Mouse (Mus musculus) heart, embryonic 12.5 days (tissue): ENCODE results near the gene Rdh7. TPM values are rescaled to one million over a fixed set of nuclear protein-coding genes. Genes with fewer than 3 reads are reported as not detected.
"Not testable (repeated sequence)": the region's sequence is repeated elsewhere in the genome, so short reads cannot be mapped to it uniquely, and the experiment has no call there.

ENCODE experiments used
- ATAC-seq: fragments of 200-750 bp; cut with Nextera tagmentation; 2 replicates; pipeline ENCODE4 v1.8.0; 2017; ENCODE audit warnings: moderate TSS enrichment, moderate library complexity; ENCODE audit not compliant: insufficient number of reproducible peaks, low FRiP score
- H3K27ac ChIP-seq: fragments of 300-500 bp; sonication (generic); 2 replicates; pipeline ENCODE4 v1.5.1; 2016; ENCODE audit warnings: mild to moderate bottlenecking, moderate library complexity; ENCODE audit not compliant: poor library complexity, severe bottlenecking
- H3K27me3 ChIP-seq: fragments of 300-500 bp; sonication (generic); replicated peaks from 2 replicates; pipeline ENCODE4 v1.6.1; 2016; ENCODE audit warnings: mild to moderate bottlenecking, moderate library complexity
- H3K36me3 ChIP-seq: fragments of 300-500 bp; sonication (generic); 2 replicates; pipeline ENCODE4 v1.6.1; 2016; ENCODE audit warnings: mild to moderate bottlenecking, moderate library complexity
- H3K4me1 ChIP-seq: fragments of 300-500 bp; sonication (generic); replicated peaks from 2 replicates; pipeline ENCODE4 v1.6.1; 2016; ENCODE audit warnings: mild to moderate bottlenecking
- H3K4me2 ChIP-seq: fragments of 300-500 bp; sonication (generic); 2 replicates; pipeline ENCODE4 v1.6.1; 2016; ENCODE audit warnings: mild to moderate bottlenecking, moderate library complexity
- H3K4me3 ChIP-seq: fragments of 300-500 bp; sonication (generic); 2 replicates; pipeline ENCODE4 v1.5.1; 2016; ENCODE audit warnings: mild to moderate bottlenecking
- H3K9ac ChIP-seq: fragments of 300-500 bp; sonication (generic); 2 replicates; pipeline ENCODE4 v1.6.1; 2016; ENCODE audit warnings: mild to moderate bottlenecking, moderate library complexity
- H3K9me3 ChIP-seq: fragments of 300-500 bp; sonication (generic); replicated peaks from 2 replicates; pipeline ENCODE4 v1.6.1; 2016; ENCODE audit warnings: mild to moderate bottlenecking, moderate library complexity
- WGBS: fragments of 180-500 bp; shearing (Covaris S2); methylation state at CpG from one replicate; pipeline ENCODE4 v1.1.7; 2016; 5-methylcytosine and 5-hydroxymethylcytosine counted together
- polyA plus RNA-seq: library from polyadenylated mRNA; unstranded; fragments of >200 nt; fragmentation: Nextera tagmentation; extraction: Ambion mirVana; gene quantifications from 2 replicates; pipeline ENCODE4 v1.2.1, GENCODE M21; 2016

Rdh7 gene
- polyA plus RNA-seq, 1 experiment from 2014 or later: not detected

- Histone ChIP-seq H3K27me3 (no peaks in the 10 kb centered on the region), H3K4me1 (no peaks in the 10 kb centered on the region), H3K36me3 (no peaks in the 10 kb centered on the region), H3K9me3 (peaks cover 7% of the 10 kb centered on the region), H3K9ac (no peak within 1 kb of the TSS), H3K4me3 (no peak within 1 kb of the TSS), H3K4me2 (no peak within 1 kb of the TSS), H3K27ac (no peak within 1 kb of the TSS)
- 88% methylated on average over 1 of the region's 1 CpGs for WGBS
- no peak for ATAC-seq
These were observed 39.0 kb downstream of the Rdh7 start, which contains the start of gene Rdh19 for GRCm38 (mm10) chr10:127849628-127850027. Gene Rdh19, plus strand, starts transcription at chr10:127849928.

DNA sequence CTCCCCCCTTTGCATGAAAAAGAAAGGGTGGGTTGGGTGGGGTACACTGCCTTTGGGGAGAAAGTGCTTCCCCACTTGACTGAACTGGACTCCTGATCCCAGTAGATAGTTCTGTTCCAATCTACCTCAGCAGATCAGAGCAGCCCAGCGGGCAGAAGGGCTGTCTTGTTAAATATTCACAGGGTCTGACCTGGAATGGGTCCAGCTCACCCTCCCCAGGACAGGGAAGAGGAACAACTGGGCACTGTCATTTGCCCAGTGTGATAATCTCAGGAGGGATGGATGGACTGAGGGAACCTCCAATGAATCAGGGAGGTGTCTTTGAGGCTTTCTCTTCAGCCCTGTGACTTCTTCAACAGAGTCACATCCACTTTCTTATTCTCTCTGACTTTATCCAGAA is 40.5 kb downstream of the Rdh7 start:
- no peak overlapping the region for H3K9ac ChIP-seq
- H3K4me1 ChIP-seq: no peaks in the 10 kb centered on the region
- 84% methylated on average over 1 of the region's 1 CpGs for WGBS
- no peaks in the 10 kb centered on the region for H3K27me3 ChIP-seq
- no peak for ATAC-seq
- no peaks in the 10 kb centered on the region for H3K36me3 ChIP-seq
- H3K4me3 ChIP-seq: no peak overlapping the region
- peaks cover 7% of the 10 kb centered on the region for H3K9me3 ChIP-seq
- no peak overlapping the region for H3K27ac ChIP-seq
- no peak overlapping the region for H3K4me2 ChIP-seq

GRCm38 (mm10) chr10:127845945-127846344 is 42.7 kb downstream of the Rdh7 start:
- H3K4me2 ChIP-seq, H3K4me3 ChIP-seq, H3K36me3 ChIP-seq, H3K9me3 ChIP-seq, H3K27ac ChIP-seq, H3K9ac ChIP-seq, H3K4me1 ChIP-seq, H3K27me3 ChIP-seq, ATAC-seq: not testable (repeated sequence)
- WGBS: 87% methylated on average over 5 of the region's 5 CpGs

DNA sequence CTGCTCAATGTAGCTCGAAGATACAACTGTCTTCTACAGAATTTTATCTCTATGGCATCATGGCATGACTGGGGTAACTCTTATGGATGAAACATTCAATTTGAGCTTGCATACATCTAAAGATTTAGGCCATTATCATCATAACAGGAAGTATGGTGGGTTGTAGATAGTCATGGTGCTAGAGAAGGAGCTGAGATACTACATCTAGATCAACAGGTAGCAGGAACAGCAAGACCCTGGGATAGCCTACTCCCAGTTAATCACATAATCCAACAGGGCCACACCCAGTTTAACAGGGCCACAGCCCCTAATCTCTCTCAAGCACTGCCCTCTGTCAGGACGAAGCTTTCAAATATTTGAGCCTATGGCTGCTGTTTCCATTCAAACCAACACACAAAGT is 47.8 kb downstream of the Rdh7 start:
- no peaks in the 10 kb centered on the region for H3K27me3 ChIP-seq
- 43% methylated on average over 2 of the region's 2 CpGs for WGBS
- H3K27ac ChIP-seq: no peak overlapping the region
- H3K4me1 ChIP-seq: no peaks in the 10 kb centered on the region
- H3K4me2 ChIP-seq: no peak overlapping the region
- ATAC-seq: no peak
- peaks cover 13% of the 10 kb centered on the region; the same call in 1 of the 2 replicates for H3K9me3 ChIP-seq
- H3K4me3 ChIP-seq: no peak overlapping the region
- H3K9ac ChIP-seq: no peak overlapping the region
- no peaks in the 10 kb centered on the region for H3K36me3 ChIP-seq

DNA sequence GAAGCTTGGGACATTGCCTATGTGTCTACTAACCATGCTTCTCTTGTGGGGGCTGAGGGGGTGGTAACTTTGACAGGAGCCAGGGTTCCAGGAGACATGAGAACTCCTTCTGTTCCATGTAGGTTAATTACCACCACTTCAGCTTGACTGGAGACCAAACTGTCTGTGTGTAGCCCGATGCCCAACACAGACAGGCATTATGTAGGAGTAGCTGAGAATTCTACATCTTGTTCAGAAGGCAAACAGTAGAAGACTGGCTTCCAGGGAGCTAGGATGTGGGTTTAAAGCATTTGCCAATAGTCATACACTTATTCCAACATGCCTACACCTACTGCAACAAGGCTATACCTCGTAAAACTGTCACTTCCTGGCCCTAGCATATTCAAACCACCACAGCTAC is 50.1 kb downstream of the Rdh7 start:
- no peaks in the 10 kb centered on the region for H3K27me3 ChIP-seq
- ATAC-seq: no peak
- no peak overlapping the region for H3K4me2 ChIP-seq
- H3K36me3 ChIP-seq: no peaks in the 10 kb centered on the region
- no peak overlapping the region for H3K4me3 ChIP-seq
- peaks cover 13% of the 10 kb centered on the region; the same call in 1 of the 2 replicates for H3K9me3 ChIP-seq
- H3K4me1 ChIP-seq: no peaks in the 10 kb centered on the region
- no peak overlapping the region for H3K9ac ChIP-seq
- no peak overlapping the region for H3K27ac ChIP-seq
- WGBS: 72% methylated on average over 2 of the region's 2 CpGs

DNA sequence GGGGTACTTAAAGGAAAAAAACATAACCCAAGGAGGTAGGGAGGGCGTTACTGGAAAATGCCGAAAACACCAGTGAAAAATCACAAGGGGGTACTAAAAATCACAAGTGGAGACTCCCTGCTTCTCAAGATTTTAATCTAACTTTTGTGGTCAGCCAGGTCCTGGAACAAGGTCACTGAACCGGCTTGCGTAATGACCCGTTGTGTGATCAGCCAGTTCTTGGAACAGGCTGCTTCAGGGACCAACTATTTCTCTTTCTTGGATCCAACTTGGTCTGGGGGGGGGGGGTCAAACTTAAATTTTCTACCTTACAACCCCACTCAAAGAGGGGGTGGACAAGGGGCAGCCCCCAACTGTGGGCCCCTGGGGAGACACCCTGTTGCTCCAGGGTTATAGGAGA is 50.8 kb downstream of the Rdh7 start:
- ATAC-seq, H3K4me2 ChIP-seq, H3K27ac ChIP-seq, H3K27me3 ChIP-seq, H3K4me1 ChIP-seq, H3K9ac ChIP-seq, H3K4me3 ChIP-seq, H3K36me3 ChIP-seq: not testable (repeated sequence)
- WGBS: 90% methylated on average over 5 of the region's 5 CpGs
- H3K9me3 ChIP-seq: peaks cover 13% of the 10 kb centered on the region; the same call in 1 of the 2 replicates

GRCm38 (mm10) chr10:127835292-127835691 is 53.3 kb downstream of the Rdh7 start:
- Histone ChIP-seq H3K9ac (no peak overlapping the region), H3K4me3 (no peak overlapping the region), H3K27ac (no peak overlapping the region), H3K36me3 (no peaks in the 10 kb centered on the region), H3K9me3 (peaks cover 13% of the 10 kb centered on the region; the same call in 1 of the 2 replicates), H3K4me2 (no peak overlapping the region), H3K27me3 (no peaks in the 10 kb centered on the region), H3K4me1 (no peaks in the 10 kb centered on the region)
- no peak for ATAC-seq
- 67% methylated on average over 5 of the region's 5 CpGs for WGBS

DNA sequence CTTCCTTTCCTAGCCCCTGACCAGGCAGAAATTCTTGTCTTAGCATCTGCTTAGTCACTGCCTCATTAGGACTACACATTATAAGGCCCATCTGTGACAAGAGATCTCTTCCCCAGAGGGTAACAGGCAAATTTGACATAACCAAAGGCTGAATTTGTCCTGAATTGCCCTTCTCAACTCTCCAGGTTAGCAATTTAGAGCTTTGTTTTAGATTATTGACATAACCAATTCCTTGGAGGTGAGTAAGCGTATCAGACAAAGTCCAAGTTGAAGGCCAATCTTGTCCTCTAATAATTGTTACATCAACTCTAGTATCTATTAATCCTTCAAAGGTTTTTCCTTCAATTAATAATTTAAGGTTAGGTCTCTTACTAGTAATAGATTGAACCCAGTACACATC is 54.4 kb downstream of the Rdh7 start:
- not testable (repeated sequence) for H3K27me3 ChIP-seq, H3K36me3 ChIP-seq, H3K27ac ChIP-seq, H3K4me2 ChIP-seq, H3K9ac ChIP-seq, ATAC-seq, H3K4me3 ChIP-seq, H3K4me1 ChIP-seq
- WGBS: 89% methylated on average over 1 of the region's 1 CpGs
- peaks cover 13% of the 10 kb centered on the region; the same call in 1 of the 2 replicates for H3K9me3 ChIP-seq

Other genes starting within 250 kb of the Rdh7 start
- 27.8 and 28.2 TPM in 2 replicates for gene Stat6, start 245.8 kb downstream of the Rdh7 start, polyA plus RNA-seq
- 8.9 and 9.2 TPM in 2 replicates for gene Nemp1, start 221.9 kb downstream of the Rdh7 start, polyA plus RNA-seq
- 13.4 and 13.7 TPM in 2 replicates for gene Nab2, start 220.2 kb downstream of the Rdh7 start, polyA plus RNA-seq
- gene Myo1a, start 183.6 kb downstream of the Rdh7 start, polyA plus RNA-seq: 0.22 and 0.32 TPM in 2 replicates
- 4.4 and 16.9 TPM in 2 replicates for gene Tac2, start 164.3 kb downstream of the Rdh7 start, polyA plus RNA-seq
- gene Zbtb39, start 149.3 kb downstream of the Rdh7 start, polyA plus RNA-seq: 2.5 TPM in 2 replicates
- gene Gpr182, start 137.1 kb downstream of the Rdh7 start, polyA plus RNA-seq: 22.2 and 23.4 TPM in 2 replicates
- not detected in 2 replicates for gene Rdh1, start 129.1 kb downstream of the Rdh7 start, polyA plus RNA-seq
- not detected in 2 replicates for gene Rdh16f1, start 129.0 kb downstream of the Rdh7 start, polyA plus RNA-seq
- 0.06 and 0.10 TPM in 2 replicates for gene Rdh9, start 112.4 kb downstream of the Rdh7 start, polyA plus RNA-seq
- not detected in 2 replicates for gene Rdh16, start 87.7 kb downstream of the Rdh7 start, polyA plus RNA-seq
- not detected in 2 replicates for gene Rdh19, start 38.9 kb downstream of the Rdh7 start, polyA plus RNA-seq
- gene Rdh16f2, start 22.3 kb downstream of the Rdh7 start, polyA plus RNA-seq: not detected in 2 replicates
- not detected in 2 replicates for gene Sdr9c7, start 9.7 kb upstream of the Rdh7 start, polyA plus RNA-seq
- gene Hsd17b6, start 118.8 kb upstream of the Rdh7 start, polyA plus RNA-seq: not detected in 2 replicates
- 50.0 and 50.6 TPM in 2 replicates for gene Prim1, start 126.4 kb upstream of the Rdh7 start, polyA plus RNA-seq
- gene Naca, start 146.8 kb upstream of the Rdh7 start, polyA plus RNA-seq: 573 and 577 TPM in 2 replicates
- 363 and 375 TPM in 2 replicates for gene Ptges3, start 170.1 kb upstream of the Rdh7 start, polyA plus RNA-seq
- 4,835 and 4,880 TPM in 2 replicates for gene Atp5b, start 194.5 kb upstream of the Rdh7 start, polyA plus RNA-seq
- 11.3 and 12.2 TPM in 2 replicates for gene Baz2a, start 202.8 kb upstream of the Rdh7 start, polyA plus RNA-seq